Mouse (Mus musculus): ENCODE measurements at regions not wholly inside any gene's neighbourhood (a gene's known extent, or its start where the extent isn't known, plus 50 kb on each side); places are given as distances from the start of the nearest gene placed in this dataset.

GRCm38 (mm10) chr2:75555676-75556075 is 103.4 kb upstream of the Hnrnpa3 start:
- H3K27ac ChIP-seq (ENCODE audit: insufficient read depth, low read length): no peak overlapping the region
- TF ChIP-seq EP300 (IDR thresholded peaks at IDR 0.05; ENCODE audit: insufficient read depth, low read depth, low read length): no peak
- TF ChIP-seq CTCF (IDR thresholded peaks at IDR 0.05; ENCODE audit: low read depth, low read length): no peak
- TF ChIP-seq POLR2A (IDR thresholded peaks at IDR 0.05; ENCODE audit: insufficient read depth, low read length): no peak

GRCm38 (mm10) chr2:75556744-75557143 is 102.3 kb upstream of the Hnrnpa3 start:
- Histone ChIP-seq H3K9ac (ENCODE audit: low read depth, poor library complexity, severe bottlenecking) (no peak overlapping the region), H3K4me1 (ENCODE audit: control insufficient read depth, insufficient read depth, low read length) (no peaks in the 10 kb centered on the region), H3K9me3 (replicated peaks; ENCODE audit: control insufficient read depth, insufficient read depth, low read length, poor library complexity, severe bottlenecking) (no peaks in the 10 kb centered on the region), H3K4me3 (ENCODE audit: low read depth, low read length) (no peak overlapping the region), H3K27me3 (ENCODE audit: control insufficient read depth, insufficient read depth, low read length, poor library complexity, severe bottlenecking) (no peaks in the 10 kb centered on the region), H3K27ac (ENCODE audit: insufficient read depth, low read length) (no peak overlapping the region), H3K36me3 (ENCODE audit: control insufficient read depth, insufficient read depth, low read length, poor library complexity, severe bottlenecking) (no peaks in the 10 kb centered on the region)
- TF ChIP-seq CTCF (IDR thresholded peaks at IDR 0.05; ENCODE audit: low read depth, low read length) (no peak), EP300 (IDR thresholded peaks at IDR 0.05; ENCODE audit: insufficient read depth, low read depth, low read length) (no peak), POLR2A (IDR thresholded peaks at IDR 0.05; ENCODE audit: insufficient read depth, low read length) (no peak)

More at GRCm38 (mm10) chr2:75555676-75556075, 103.4 kb upstream of the Hnrnpa3 start:
- Histone ChIP-seq H3K4me1 (ENCODE audit: control insufficient read depth, insufficient read depth, low read length) (no peaks in the 10 kb centered on the region), H3K36me3 (ENCODE audit: control insufficient read depth, insufficient read depth, low read length, poor library complexity, severe bottlenecking) (no peaks in the 10 kb centered on the region), H3K27me3 (ENCODE audit: control insufficient read depth, insufficient read depth, low read length, poor library complexity, severe bottlenecking) (no peaks in the 10 kb centered on the region), H3K9ac (ENCODE audit: low read depth, poor library complexity, severe bottlenecking) (no peak overlapping the region), H3K9me3 (replicated peaks; ENCODE audit: control insufficient read depth, insufficient read depth, low read length, poor library complexity, severe bottlenecking) (no peaks in the 10 kb centered on the region), H3K4me3 (ENCODE audit: low read depth, low read length) (no peak overlapping the region)

- Histone ChIP-seq H3K4me3 (ENCODE audit: low read depth, low read length) (no peak overlapping the region), H3K4me1 (ENCODE audit: control insufficient read depth, insufficient read depth, low read length) (no peaks in the 10 kb centered on the region), H3K9ac (ENCODE audit: low read depth, poor library complexity, severe bottlenecking) (no peak overlapping the region), H3K9me3 (replicated peaks; ENCODE audit: control insufficient read depth, insufficient read depth, low read length, poor library complexity, severe bottlenecking) (no peaks in the 10 kb centered on the region), H3K36me3 (ENCODE audit: control insufficient read depth, insufficient read depth, low read length, poor library complexity, severe bottlenecking) (no peaks in the 10 kb centered on the region), H3K27ac (ENCODE audit: insufficient read depth, low read length) (no peak overlapping the region), H3K27me3 (ENCODE audit: control insufficient read depth, insufficient read depth, low read length, poor library complexity, severe bottlenecking) (no peaks in the 10 kb centered on the region)
- TF ChIP-seq EP300 (IDR thresholded peaks at IDR 0.05; ENCODE audit: insufficient read depth, low read depth, low read length) (no peak), POLR2A (IDR thresholded peaks at IDR 0.05; ENCODE audit: insufficient read depth, low read length) (no peak), CTCF (IDR thresholded peaks at IDR 0.05; ENCODE audit: low read depth, low read length) (no peak)
These were observed 101.7 kb upstream of the Hnrnpa3 start for GRCm38 (mm10) chr2:75557392-75557791.

- Histone ChIP-seq H3K36me3 (ENCODE audit: control insufficient read depth, insufficient read depth, low read length, poor library complexity, severe bottlenecking) (no peaks in the 10 kb centered on the region), H3K4me1 (ENCODE audit: control insufficient read depth, insufficient read depth, low read length) (no peaks in the 10 kb centered on the region), H3K27ac (ENCODE audit: insufficient read depth, low read length) (no peak overlapping the region), H3K9me3 (replicated peaks; ENCODE audit: control insufficient read depth, insufficient read depth, low read length, poor library complexity, severe bottlenecking) (no peaks in the 10 kb centered on the region), H3K4me3 (ENCODE audit: low read depth, low read length) (no peak overlapping the region), H3K9ac (ENCODE audit: low read depth, poor library complexity, severe bottlenecking) (no peak overlapping the region), H3K27me3 (ENCODE audit: control insufficient read depth, insufficient read depth, low read length, poor library complexity, severe bottlenecking) (no peaks in the 10 kb centered on the region)
- no peak for TF ChIP-seq CTCF (IDR thresholded peaks at IDR 0.05; ENCODE audit: low read depth, low read length)
- TF ChIP-seq EP300 (IDR thresholded peaks at IDR 0.05; ENCODE audit: insufficient read depth, low read depth, low read length): no peak
- no peak for TF ChIP-seq POLR2A (IDR thresholded peaks at IDR 0.05; ENCODE audit: insufficient read depth, low read length)
These were observed 99.1 kb upstream of the Hnrnpa3 start for GRCm38 (mm10) chr2:75559920-75560319.

- H3K4me1 ChIP-seq (ENCODE audit: control insufficient read depth, insufficient read depth, low read length): no peaks in the 10 kb centered on the region
- H3K27ac ChIP-seq (ENCODE audit: insufficient read depth, low read length): no peak overlapping the region
- H3K4me3 ChIP-seq (ENCODE audit: low read depth, low read length): no peak overlapping the region
- H3K36me3 ChIP-seq (ENCODE audit: control insufficient read depth, insufficient read depth, low read length, poor library complexity, severe bottlenecking): no peaks in the 10 kb centered on the region
- H3K9ac ChIP-seq (ENCODE audit: low read depth, poor library complexity, severe bottlenecking): no peak overlapping the region
- H3K9me3 ChIP-seq (replicated peaks; ENCODE audit: control insufficient read depth, insufficient read depth, low read length, poor library complexity, severe bottlenecking): no peaks in the 10 kb centered on the region
- no peaks in the 10 kb centered on the region for H3K27me3 ChIP-seq (ENCODE audit: control insufficient read depth, insufficient read depth, low read length, poor library complexity, severe bottlenecking)
- no peak for TF ChIP-seq POLR2A (IDR thresholded peaks at IDR 0.05; ENCODE audit: insufficient read depth, low read length)
- TF ChIP-seq CTCF (IDR thresholded peaks at IDR 0.05; ENCODE audit: low read depth, low read length): no peak
- no peak for TF ChIP-seq EP300 (IDR thresholded peaks at IDR 0.05; ENCODE audit: insufficient read depth, low read depth, low read length)
These were observed 95.7 kb upstream of the Hnrnpa3 start for GRCm38 (mm10) chr2:75563253-75563913.

GRCm38 (mm10) chr2:75564809-75565208 is 94.3 kb upstream of the Hnrnpa3 start:
- Histone ChIP-seq H3K4me3 (ENCODE audit: low read depth, low read length) (no peak overlapping the region), H3K27ac (ENCODE audit: insufficient read depth, low read length) (no peak overlapping the region), H3K27me3 (ENCODE audit: control insufficient read depth, insufficient read depth, low read length, poor library complexity, severe bottlenecking) (no peaks in the 10 kb centered on the region), H3K9ac (ENCODE audit: low read depth, poor library complexity, severe bottlenecking) (no peak overlapping the region), H3K36me3 (ENCODE audit: control insufficient read depth, insufficient read depth, low read length, poor library complexity, severe bottlenecking) (no peaks in the 10 kb centered on the region), H3K9me3 (replicated peaks; ENCODE audit: control insufficient read depth, insufficient read depth, low read length, poor library complexity, severe bottlenecking) (no peaks in the 10 kb centered on the region), H3K4me1 (ENCODE audit: control insufficient read depth, insufficient read depth, low read length) (no peaks in the 10 kb centered on the region)
- TF ChIP-seq CTCF (IDR thresholded peaks at IDR 0.05; ENCODE audit: low read depth, low read length) (no peak), EP300 (IDR thresholded peaks at IDR 0.05; ENCODE audit: insufficient read depth, low read depth, low read length) (no peak), POLR2A (IDR thresholded peaks at IDR 0.05; ENCODE audit: insufficient read depth, low read length) (no peak)
